Mouse (Mus musculus) gastrocnemius, adult 2 months (tissue): ENCODE measurements at regions not wholly inside any gene's neighbourhood (a gene's known extent, or its start where the extent isn't known, plus 50 kb on each side); places are given as distances from the start of the nearest gene placed in this dataset.
"Not testable (repeated sequence)": the region's sequence is repeated elsewhere in the genome, so short reads cannot be mapped to it uniquely, and the experiment has no call there.

ENCODE experiments used
- DNase-seq: peaks from one replicate; pipeline ENCODE4 v3.0.0; 2022
- H3K27ac ChIP-seq: fragments of 200-600 bp; 2 replicates; pipeline ENCODE4 v1.8.1; 2022; ENCODE audit warnings: mild to moderate bottlenecking
- H3K4me3 ChIP-seq: fragments of 200-600 bp; 2 replicates; pipeline ENCODE4 v1.8.1; 2022; ENCODE audit warnings: mild to moderate bottlenecking, moderate library complexity
- CTCF ChIP-seq: fragments of 200-600 bp; IDR thresholded peaks from 2 replicates; pipeline ENCODE4 v1.8.1; 2022; ENCODE audit warnings: antibody characterized with exemption, mild to moderate bottlenecking, moderate library complexity
- intact Hi-C: fragments of 180-260 bp; cut with DNase I; formaldehyde crosslinking; loops from one replicate; pipeline ENCODE4 v1.15.1; 2025

DNA sequence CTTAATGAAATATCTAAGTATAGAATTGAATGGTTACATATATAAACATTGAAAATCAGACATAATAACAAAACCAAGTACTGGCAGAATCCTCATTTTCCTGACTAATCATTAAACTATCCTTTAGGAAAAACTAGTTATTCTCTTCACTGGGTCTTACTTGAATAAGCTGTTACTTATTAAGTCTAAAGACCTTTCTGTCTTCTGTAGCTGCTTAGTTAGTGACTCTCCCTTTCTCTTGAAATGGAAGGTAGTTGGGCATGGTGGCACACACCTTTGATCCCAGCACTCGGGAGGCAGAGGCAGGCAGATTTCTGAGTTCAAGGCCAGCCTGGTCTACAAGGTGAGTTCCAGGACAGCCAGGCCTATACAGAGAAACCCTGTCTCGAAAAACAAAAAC, 135.9 kb upstream of the Abcb5 start:
- intact Hi-C loops, DNase-seq, H3K4me3 ChIP-seq, H3K27ac ChIP-seq: not testable (repeated sequence)

DNA sequence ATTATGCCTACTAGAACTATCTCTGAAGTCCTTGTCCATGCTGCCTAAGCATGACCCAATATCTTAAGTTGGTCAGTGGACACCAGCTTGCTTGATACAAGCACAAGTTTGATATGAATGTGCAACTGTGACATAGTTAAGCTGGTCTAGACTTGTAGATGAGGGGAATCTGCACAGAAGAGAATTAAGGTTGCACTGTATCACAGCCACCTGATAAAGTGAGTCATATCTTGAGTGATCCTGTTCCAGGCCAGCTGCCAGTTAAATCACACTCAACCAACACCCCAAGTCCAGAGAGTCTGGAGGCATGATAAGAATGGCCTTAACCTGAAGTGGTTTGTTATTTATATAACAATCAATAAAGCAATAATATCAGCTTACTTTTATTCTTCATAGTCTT, 133.5 kb upstream of the Abcb5 start:
- no peak overlapping the region for H3K4me3 ChIP-seq
- intact Hi-C loops: no loop called here
- no peak for TF ChIP-seq CTCF
- H3K27ac ChIP-seq: no peak overlapping the region
- DNase-seq: no peak

DNA sequence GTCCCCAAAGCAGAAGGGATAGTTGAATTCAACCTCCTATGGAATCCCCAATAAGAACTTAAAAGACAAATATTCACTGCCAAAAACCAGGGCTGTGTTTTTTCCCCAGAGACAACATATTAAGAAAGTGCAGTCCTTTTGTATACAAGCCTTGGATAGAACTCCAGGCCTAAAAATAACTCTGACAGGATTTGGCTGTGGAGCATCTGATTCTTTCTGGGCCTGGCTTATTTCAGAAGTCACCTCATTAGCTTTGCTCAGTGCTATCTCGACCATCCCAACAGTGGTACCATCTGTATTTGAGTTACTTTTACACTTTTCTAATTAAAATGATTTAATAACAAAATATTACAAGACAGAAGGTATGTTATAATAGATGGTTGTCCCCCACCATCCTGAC, 131.6 kb upstream of the Abcb5 start:
- TF ChIP-seq CTCF: no peak
- no peak overlapping the region for H3K27ac ChIP-seq
- no peak overlapping the region for H3K4me3 ChIP-seq
- intact Hi-C loops: no loop called here
- no peak for DNase-seq

DNA sequence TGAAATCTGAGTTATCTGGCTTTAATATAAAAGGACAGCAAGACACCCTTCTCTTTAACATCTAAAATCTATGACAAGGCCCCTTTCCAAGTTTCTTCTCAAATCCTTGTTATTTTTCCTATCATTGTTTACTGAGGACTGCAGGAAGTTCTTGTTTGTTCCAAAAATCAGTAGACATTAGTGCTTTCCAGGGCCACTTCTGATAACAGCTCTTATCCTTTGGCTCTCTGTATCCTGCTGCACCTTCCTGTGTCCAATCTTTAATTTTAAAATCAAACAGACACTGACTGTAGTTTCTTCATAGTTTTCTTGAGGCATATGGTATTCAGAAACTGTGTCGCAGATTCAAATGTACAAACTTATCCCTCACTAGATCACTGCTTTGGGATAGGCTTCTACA, 128.1 kb upstream of the Abcb5 start:
- H3K4me3 ChIP-seq: no peak overlapping the region
- intact Hi-C loops: no loop called here
- H3K27ac ChIP-seq: no peak overlapping the region
- DNase-seq: no peak
- TF ChIP-seq CTCF: no peak

DNA sequence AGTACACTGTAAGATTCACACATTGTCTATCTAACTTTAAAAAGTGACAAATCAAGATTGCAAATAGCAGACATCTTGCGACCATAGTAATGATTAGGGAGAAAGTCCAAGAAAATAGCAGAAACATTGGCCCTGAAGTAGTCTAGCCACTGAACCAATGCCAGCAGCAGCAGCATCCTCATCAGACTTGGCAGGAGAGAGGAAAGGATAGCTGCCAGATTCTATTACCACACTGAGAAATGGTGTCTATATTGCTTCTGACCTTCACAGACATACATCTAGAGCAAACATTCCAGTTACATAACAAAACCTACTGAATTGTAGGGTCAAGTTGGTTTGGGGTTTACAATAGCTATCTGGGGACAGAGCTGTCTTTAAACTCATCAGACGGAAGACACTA, 127.2 kb upstream of the Abcb5 start:
- Histone ChIP-seq H3K27ac (no peak overlapping the region), H3K4me3 (no peak overlapping the region)
- intact Hi-C loops: no loop called here
- TF ChIP-seq CTCF: no peak
- no peak for DNase-seq

DNA sequence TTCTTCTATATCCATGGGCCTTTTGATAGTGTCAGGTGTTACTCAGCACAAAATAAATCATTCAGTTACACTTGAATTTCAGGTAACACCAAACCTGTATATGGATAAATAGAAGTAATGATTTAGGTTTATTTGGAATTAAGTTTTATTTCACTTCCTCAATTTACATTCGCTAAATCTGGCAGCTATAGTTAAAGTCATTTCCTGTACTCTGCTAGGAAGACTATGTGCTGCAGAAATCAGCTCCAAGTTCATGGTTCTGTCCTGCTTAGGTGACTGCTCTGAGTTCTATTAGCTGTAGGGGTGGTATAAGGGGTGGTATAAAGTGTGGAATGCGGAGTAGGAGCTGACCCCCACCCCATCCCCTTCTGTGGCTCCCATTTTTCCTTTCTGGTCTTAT, 123.1 kb upstream of the Abcb5 start:
- no peak for TF ChIP-seq CTCF
- no peak for DNase-seq
- intact Hi-C loops: no loop called here

DNA sequence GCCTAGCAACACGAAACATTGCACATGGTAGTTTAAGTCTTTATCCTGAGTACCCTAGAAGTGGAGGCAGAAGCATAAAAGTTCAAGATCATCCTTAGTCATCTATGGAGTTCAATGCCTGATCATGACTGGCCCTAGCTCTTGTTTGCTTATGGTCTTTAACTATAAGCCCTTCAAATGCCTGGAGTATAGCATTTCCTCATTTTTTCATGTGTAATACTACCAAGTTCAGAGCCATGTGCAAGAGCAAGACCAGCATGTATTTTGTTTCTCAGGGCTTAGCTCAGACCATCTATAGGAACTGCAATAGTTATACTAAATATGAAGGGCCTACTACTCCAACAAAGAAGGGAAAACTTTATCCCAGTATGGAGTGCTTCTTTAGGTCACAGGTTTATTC, 122.4 kb upstream of the Abcb5 start:
- no peak for TF ChIP-seq CTCF
- Histone ChIP-seq H3K4me3 (no peak overlapping the region), H3K27ac (no peak overlapping the region)
- intact Hi-C loops: no loop called here
- DNase-seq: no peak

More for the DNA sequence above, 123.1 kb upstream of the Abcb5 start:
- H3K4me3 ChIP-seq: no peak overlapping the region
- H3K27ac ChIP-seq: no peak overlapping the region

DNA sequence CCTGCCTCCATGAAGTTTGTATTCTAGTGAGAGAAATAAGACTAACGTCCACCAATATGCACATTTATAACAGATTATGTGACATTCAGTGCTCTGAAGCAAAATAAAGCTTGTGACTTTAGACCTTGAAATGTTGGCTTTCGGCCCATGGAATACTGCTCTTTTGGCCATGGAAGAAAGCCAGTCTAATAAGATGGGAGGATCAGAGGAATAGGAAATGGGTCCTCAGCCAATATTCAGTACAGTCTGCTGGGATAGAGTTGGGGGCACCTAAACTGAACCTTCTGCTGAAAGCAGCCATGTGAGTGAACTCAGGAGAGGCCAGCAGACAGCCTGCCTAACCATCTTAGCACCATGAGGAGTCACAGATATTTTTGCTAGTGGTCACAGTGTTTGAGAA, 118.6 kb upstream of the Abcb5 start:
- DNase-seq: no peak
- no peak overlapping the region for H3K4me3 ChIP-seq
- intact Hi-C loops: no loop called here
- TF ChIP-seq CTCF: no peak
- H3K27ac ChIP-seq: no peak overlapping the region

DNA sequence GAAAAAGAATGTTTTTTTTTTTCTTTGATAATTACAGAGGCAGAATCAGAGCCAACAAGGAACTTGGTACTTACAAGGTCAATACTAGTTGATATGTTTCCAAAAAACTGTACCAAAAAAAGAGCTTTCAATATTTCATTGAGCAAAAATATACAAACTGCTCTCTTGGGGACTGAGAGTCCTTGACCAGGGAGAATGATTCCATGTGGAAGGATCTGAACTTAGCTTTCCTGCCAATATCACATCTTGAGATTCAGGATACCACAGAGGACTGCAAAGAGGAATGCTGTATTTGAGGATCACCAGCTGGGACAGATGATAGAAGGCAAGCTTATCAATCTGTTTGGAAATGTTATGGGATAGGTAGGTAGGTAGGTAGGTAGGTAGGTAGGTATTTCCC, 116.6 kb upstream of the Abcb5 start:
- intact Hi-C loops: no loop called here
- H3K27ac ChIP-seq: no peak overlapping the region
- no peak overlapping the region for H3K4me3 ChIP-seq
- no peak for TF ChIP-seq CTCF
- no peak for DNase-seq

DNA sequence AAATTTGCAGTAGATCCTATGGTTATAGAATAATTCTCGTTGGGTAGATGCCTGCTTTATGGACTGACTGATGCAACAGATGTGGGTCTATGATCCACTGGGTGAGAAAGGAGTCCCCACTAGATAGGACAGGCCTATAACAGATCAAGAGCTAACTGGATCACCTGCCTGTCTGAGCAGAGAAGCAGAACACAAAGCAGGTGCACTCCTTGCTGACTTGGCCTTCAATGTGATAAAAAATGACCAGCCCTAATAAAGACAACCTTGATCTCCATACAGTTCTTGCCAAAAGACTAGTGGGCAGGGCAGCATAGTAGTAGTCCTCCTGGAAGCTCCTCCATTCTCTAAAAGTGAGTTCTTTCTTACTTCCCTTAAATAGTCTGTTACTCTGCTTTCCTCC, 109.6 kb upstream of the Abcb5 start:
- intact Hi-C loops: no loop called here
- no peak for DNase-seq
- no peak overlapping the region for H3K27ac ChIP-seq
- no peak overlapping the region for H3K4me3 ChIP-seq
- no peak for TF ChIP-seq CTCF

DNA sequence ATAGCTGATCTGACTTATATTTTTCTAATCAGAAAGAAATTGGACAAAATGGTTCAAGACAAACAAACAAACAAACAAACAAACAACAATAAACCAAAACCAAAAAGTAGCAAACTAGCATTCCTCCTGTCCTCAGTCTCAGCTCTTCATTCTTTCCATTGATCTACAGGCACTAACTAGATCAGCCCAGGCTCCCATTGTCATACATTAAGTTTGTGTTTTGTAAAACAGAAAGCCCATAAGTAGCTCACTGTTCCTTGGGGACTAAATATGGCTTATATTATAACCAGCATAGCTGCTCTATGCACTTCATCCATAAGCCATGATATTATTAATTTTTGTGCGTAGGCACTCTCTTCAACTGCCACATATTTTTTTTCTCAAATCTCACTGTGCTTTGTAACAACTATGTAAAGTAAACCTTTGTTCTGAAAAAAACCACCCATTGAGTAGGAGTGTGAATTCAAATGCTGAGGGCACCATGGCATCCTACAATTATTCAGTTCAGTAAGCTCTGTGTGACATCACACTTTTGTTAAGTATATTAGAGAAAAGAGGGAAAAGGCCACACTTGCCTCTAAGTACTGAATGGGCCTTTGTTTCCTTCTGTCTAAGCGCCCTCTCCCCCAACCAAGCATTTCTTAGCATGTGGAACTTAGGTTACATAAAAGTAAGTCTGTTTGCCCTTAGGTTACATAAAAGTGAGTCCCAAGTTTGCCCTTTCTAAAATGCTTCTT, 108.7 kb upstream of the Abcb5 start:
- intact Hi-C loops: no loop called here
- H3K27ac ChIP-seq: no peak overlapping the region
- TF ChIP-seq CTCF: no peak
- no peak overlapping the region for H3K4me3 ChIP-seq
- DNase-seq: no peak

DNA sequence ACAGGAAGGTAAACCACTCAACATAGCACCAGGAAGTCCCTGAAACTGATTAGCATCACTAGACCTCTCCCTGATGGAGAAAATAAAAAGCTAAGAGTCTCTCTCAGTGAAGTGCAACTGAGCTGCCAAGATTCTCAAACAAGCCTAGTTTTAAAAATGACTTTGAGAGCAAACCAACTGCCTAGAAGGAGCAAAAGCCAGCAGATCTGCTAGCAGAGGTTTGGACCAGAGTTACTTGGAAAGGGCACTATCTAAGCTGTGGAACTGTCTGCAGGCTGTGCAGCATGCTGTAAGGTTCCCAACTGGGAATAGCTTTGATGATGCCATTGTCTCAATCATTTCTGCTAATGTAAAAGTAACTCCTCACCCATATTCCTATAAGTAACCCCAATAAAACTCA, 107.9 kb upstream of the Abcb5 start:
- H3K4me3 ChIP-seq: no peak overlapping the region
- intact Hi-C loops: no loop called here
- H3K27ac ChIP-seq: no peak overlapping the region

DNA sequence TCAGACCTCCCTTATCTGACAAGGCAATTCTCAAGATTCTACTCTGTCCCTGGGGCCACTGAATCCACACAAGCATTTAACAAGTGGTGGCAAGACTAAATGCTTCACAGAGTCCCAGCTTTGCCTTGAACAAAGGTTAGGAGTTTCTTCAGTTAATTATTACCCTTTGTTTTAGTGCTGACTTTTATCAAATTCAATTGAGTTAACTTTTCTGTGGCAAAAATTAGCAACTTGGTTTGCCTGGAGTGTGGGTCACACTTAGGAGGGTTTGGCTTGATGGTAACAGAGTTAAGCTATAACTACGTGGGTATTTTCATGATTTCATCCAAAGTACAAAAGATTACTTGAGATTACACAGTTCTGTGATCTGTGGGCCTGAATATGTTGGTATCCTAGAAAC, 104.7 kb upstream of the Abcb5 start:
- no peak for DNase-seq
- intact Hi-C loops: no loop called here
- TF ChIP-seq CTCF: no peak

More for the DNA sequence above, 107.9 kb upstream of the Abcb5 start:
- TF ChIP-seq CTCF: no peak
- DNase-seq: no peak

DNA sequence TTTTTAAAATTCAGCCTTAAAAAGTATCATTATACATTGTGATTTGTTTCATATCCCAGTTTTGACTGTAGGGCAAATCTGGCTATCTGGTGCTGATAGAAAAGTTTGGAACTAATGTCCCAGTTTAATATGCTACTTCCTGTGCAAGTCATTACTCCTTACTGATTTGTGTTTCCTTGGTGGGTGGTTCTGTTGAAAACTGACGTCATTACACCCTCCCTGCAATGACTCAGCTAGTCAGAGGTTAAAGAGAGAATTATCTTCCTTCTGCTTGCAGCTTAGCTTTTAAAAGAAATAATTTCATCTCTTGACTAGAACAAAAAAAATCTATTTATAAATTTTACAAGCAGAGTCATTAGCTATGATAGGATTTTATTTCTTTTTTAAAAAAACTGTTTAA, 104.2 kb upstream of the Abcb5 start:
- Histone ChIP-seq H3K4me3 (no peak overlapping the region), H3K27ac (no peak overlapping the region)
- no peak for TF ChIP-seq CTCF
- intact Hi-C loops: no loop called here
- DNase-seq: no peak

More for the DNA sequence above, 104.7 kb upstream of the Abcb5 start:
- H3K27ac ChIP-seq: no peak overlapping the region
- no peak overlapping the region for H3K4me3 ChIP-seq
